Mouse (Mus musculus) hematopoietic stem cell, adult 5-6 weeks (primary cell): ENCODE measurements around the gene Gpc6. TPM values are rescaled to one million over a fixed set of nuclear protein-coding genes. Genes with fewer than 3 reads are reported as not detected.

Experiments used
- ATAC-seq, 2 experiments: fragments of 125-278 bp in 1 of 2; replicated peaks in 1 of 2; 2 replicates each; pipeline ENCODE4 v1.8.0; 2016 to 2017; ENCODE audit warnings: inconsistent platforms in 2 of 2, mild to moderate bottlenecking in 2 of 2, moderate number of reproducible peaks in 2 of 2, low read depth in 1 of 2, moderate TSS enrichment in 1 of 2; ENCODE audit not compliant: low FRiP score in 2 of 2, poor library complexity in 2 of 2, severe bottlenecking in 2 of 2, insufficient read depth in 1 of 2, low TSS enrichment in 1 of 2
- total RNA-seq: library from RNA; stranded (forward); fragments of 172-1452, 232-1000 nt; gene quantifications from 2 replicates; pipeline ENCODE4 v1.2.3, GENCODE M21; 2017

Gene Gpc6
- total RNA-seq, 1 experiment from 2014 or later = not detected

DNA sequence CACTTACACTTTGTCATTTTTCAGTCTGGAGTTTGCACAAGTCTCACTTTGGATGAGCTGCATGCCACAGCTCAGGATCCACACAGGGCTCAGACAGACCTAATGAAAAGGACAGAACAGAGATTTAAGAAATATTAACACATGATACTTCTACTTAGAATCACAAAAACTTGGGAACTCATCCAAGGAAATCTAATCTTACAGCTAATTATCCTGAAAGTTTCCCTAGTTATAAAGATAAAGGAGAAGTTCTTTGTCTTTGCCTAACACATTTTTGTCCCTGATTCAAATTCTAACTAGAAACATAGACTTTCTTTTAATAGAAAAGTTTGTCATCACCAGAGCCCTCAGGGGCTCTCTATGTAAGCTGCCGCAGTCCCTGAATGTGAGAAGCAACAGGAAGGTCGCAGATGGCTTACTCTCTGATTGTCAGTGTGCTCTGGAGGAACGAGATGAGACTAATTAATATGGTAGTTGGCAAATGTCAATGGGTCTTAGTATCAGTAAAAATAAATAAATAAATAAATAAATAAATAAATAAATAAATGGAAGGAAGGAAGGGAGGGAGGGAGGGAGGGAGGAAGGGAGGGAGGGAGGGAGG lies 526.4 kb downstream of the Gpc6 start:
- no peak for ATAC-seq

DNA sequence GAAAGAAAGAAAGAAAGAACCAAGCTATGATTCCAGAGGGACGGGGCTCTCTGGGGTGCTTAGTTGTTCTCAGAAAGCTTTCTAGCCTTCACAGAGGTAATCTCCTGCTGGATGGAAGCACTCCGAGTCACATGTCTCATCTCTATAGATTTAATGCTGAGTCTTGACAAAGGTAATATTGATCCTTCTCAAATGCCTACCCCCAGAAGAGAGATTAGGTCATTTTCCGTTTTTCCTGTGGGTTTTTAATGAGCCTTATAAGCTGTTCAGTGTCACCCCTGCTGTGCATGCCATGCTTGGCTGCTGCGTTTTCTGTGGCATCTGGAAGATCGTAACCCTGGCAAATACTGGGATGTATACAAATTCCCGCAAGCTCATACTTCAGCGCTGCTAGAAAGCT lies 527.0 kb downstream of the Gpc6 start:
- ATAC-seq = no peak

DNA sequence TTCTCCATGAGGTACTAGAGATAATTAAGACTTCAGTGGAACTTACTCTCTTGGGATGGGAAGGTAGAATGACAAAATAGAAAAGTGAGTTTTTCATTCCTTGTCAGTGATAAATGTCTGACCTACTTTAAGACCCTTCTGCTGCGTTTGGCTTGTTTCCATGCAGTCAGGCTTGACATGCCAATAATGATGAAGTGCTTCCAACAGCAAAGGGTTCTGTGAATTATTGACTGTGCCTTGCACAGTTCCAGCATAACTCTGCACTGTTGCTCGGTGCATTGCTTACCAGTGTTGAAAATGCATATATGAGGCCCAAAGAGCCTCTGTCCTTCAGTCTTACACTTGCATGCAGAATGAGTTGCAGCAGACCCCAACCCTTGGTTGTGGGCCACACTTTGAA lies 548.3 kb downstream of the Gpc6 start:
- no peak for ATAC-seq

DNA sequence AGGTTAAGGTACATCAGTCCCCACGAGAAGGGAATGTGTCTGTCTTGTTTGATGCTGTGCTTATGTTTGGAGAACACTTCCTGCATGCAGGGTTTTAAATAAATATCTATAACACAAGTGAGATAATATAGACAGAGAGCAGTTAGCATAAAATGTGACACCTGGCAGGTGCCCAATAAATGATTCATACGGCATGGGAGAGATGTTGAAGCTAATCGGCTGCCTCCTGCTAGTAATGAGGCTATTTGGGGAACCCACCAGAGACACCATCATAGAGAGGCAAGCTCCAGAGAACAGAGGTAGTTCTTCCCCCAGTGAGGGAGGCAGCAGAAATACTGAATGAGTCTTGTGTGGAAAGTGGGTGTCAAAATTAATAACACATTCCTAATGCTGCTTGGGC lies 553.8 kb downstream of the Gpc6 start:
- ATAC-seq = no peak

DNA sequence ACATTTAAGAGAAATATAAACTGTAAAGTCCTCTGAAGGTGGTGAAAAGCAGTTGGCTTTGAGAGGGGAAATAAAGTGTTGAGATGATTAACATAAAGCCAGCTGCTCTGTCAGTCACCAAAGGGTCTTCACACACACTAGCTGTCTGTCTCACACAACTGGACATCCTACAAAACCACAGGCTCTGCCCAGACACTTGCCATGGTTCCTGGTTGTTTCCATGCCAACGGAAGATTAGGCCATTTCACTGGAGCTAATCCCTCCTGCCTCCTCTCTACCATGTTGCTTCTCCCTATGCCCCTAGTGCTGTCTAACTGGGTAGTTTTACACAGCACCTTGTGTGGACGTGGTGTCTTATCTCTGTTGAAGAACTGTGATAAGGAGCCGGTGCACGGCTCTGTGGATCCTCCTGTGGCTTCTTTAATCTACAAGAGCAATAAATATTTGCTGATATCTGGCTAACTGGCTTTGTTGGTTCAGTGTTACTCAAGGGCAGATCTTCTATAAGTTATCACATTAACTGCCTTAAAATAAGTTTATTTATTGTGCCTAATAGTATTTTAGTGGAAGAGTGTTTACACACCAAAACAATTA lies 562.1 kb downstream of the Gpc6 start:
- no peak for ATAC-seq

DNA sequence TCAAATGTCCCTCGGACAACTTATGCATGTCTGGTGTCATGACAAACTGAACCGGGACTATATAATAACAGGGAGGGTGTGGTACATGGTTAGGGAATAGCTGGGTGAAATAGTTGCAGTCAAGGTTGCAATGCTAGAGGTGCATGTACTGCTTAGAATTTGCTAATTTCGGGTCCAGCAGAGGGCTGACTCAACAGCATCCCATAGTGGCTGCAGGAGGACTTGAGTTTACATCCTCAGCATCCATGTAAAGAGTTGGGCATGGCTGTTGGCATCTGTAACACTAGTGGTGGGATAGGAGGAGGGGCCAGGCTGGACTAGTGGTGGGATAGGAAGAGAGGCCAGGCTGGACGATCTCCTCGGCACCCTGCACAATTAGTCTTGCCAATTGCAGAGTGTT lies 565.4 kb downstream of the Gpc6 start:
- ATAC-seq = no peak

DNA sequence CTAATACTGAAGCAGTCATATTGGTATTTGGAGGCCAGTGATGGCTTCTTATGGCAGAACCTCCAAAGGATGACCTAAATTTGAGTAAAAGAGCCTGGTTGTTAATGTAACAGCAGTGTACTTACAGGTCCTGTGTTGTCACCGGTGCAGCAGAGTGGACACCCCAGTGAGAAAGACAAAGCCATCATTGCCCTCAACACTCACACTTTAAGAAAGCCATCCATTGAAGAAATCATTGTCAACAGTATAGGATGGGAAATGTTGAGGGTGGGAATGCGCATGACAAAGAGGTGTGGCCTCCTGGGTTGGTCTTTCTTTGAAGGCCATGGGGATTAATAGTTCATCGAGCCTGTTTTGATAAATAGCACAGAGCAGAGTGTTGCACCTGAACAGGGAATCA lies 570.0 kb downstream of the Gpc6 start:
- ATAC-seq = no peak

DNA sequence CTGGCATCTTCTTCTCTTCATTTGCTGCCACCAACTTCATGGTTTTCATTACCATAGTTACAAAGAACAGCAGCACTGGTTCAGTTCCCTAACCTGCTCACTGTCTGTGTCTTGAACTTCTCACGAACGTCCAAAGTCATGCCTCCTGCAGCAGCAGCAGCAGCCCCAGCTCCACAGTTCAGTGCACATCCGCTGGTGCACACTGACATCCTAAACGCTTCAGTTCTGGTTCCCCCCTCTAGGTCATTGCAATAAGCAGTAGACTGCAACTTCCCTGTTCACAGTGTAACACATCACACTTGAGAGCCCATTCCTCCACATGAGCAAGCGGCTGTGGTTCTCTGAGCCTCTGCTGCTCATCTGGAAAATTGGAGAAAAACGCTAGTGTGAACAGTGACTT lies 573.7 kb downstream of the Gpc6 start:
- ATAC-seq = no peak

DNA sequence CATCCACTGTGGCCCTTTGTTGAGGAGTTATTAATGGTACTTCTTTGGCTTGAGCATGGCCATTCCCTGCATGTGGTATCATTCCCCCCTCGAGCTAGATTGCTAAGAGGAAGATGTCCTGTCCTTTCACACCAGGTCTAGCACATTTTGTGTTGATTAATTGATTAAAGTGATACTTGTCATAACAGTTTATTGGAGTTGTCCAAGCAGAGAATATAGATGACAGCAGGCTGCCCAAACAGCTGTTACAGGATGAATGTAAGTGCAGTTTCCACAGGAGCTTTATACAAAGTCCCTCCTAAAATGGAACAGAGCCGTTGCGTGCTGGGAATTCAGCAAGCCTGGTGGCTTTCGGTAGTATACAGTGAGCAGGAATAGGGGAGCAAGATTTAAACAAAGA lies 574.2 kb downstream of the Gpc6 start:
- no peak for ATAC-seq

DNA sequence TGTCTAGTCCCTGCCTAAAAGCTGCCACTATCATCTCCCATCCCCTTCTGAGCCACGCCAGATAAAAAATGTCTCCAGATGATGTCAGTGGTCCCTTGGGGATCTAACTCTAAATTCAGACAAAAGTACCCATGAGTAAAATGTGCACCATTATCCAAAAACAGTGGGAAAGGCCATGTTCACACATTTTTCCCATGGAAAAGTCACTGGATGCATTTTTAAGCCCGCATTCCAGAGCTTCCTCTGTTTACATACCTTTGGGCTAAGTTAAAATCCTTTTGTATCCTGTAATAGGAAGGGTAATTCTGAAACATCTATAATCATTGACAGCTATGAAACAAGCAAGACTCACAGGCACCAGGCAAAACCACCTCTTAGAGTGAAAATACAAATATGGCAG lies 589.7 kb downstream of the Gpc6 start:
- ATAC-seq = no peak

DNA sequence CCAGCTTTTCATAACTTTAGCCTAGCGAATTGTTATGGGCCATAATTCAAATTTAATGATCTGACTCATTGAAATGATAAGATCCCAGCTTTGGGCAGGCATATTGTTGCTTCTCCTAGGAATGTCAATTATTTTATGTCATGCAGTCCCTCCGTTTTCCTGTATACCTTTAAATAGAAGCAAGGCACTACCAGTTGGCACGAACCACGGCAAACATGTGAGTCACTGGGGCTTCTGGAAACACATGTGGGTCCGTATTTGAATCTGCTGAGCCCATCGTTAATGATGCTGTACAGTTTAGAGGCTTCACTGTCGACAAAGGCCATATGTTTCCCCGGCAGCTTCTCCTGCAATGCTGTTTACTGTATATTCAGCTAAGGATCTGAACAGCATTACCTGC lies 594.5 kb downstream of the Gpc6 start:
- no peak for ATAC-seq

DNA sequence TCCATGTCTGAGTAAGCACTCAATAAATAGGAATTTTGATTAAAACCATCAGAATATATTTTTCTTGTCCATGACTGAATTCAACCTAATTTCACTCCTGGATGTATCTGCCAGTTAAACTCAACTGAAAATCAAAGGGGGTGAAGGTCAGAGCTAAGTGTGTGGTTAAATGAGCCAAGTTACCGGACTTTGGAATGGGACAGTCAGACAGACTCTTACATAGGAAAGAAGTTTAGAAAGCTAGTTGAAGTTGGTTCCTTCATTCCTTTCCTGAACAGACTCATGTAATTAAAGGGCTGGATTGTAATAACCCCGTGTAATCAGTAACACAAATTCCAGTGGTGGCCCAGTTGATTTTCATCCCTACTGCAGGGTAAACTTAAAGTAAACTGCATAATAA lies 595.6 kb downstream of the Gpc6 start:
- no peak for ATAC-seq

DNA sequence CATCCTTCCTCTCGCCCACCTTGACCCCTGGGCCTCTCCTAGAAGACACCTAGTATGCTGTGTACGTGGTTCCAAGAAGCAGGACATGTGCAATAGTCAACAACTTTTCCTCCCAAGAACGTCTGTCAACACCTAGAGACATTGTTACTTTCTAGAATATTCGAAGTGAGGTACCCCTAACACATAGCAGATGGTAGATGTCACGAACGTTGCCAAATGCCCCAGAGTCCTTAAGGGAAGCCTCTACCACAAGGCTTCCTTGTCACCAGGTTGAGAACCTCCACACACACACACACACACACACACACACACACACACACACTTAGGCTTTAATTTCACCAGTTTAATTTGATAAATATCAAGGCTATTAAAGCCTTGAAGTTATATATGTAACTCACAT lies 600.0 kb downstream of the Gpc6 start:
- ATAC-seq = no peak

DNA sequence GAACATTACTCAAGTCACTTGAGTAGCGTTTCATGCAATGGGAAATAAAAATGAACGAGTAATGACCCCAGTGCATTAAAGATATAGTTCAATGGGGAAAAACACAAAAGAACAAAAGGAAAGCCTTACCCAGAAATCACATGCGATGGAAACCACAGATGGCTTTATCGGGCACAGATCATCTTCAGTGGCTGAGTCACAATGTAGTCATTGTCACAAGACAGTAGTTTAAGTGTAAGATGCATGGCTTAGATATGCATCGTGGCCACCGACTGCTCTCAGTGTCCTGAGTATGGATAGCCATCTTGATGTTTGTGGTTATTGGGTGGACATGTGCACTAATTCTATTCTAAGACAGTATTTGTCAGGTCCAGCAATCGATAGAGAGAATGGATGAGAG lies 601.9 kb downstream of the Gpc6 start:
- no peak for ATAC-seq

DNA sequence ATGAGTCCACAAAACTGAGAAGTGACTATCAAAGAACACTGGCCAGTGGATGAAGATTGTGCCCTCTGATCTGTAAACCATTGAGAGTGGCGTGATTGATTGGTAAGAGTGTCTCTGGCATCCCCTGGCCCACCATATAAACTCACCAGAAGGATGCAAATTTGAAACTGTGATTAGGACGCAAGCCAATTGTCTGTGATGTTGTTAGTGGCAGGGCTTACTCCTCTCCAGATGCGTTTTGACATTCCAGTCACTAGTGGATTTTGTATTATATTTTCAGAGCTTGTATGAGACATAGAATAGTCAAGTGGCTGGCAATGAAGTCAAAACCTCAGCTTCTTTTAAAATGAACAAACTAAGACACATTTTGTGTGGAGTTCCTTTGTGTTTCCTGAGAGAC lies 604.3 kb downstream of the Gpc6 start:
- ATAC-seq = no peak

DNA sequence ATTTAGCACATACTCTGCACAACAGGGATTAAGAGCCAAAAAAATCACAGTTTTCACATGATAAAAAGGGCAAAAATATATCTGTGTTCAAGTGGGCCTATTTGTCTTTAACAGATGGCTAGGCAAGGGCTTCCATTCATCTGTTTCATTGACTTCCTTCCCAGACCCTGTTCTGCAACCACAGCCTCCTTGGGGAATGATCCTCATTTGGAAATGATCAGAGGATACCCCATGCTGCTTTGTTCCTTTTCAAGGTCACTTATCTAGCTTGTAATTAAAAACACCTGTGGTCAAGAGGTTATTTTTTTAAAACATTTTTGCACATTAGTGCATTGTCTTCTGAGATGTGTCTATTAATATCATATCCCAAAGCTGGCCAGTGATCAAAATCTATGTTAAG lies 627.7 kb downstream of the Gpc6 start:
- ATAC-seq = no peak

DNA sequence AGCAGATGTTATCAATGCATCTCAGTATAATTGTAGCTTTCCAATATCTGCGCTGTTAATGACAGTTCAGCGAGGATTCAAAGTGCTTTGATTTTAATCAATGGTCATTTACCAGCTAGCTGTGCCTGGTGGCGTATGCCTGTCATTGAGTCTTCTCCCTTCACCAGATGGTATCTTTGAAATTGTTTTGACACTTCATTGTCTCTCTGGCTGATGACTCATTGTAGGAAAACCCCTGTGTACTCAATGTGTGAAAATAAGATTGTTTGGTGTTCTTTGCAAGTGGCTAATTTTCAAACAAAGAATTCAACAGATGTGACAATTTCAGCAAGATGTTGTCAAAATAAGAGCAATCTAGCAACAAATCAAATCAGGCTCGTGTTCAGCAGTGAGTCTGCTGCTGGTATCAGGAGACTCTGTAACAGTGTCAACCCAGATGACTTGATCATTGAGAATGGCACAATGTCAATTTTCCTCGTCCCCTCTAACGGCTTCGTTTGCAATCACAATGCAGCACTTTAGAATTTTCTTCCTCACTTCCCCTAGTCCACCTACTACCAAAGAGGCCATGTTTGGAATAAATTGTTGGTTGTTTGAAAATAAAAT lies 631.7 kb downstream of the Gpc6 start:
- ATAC-seq = no peak

DNA sequence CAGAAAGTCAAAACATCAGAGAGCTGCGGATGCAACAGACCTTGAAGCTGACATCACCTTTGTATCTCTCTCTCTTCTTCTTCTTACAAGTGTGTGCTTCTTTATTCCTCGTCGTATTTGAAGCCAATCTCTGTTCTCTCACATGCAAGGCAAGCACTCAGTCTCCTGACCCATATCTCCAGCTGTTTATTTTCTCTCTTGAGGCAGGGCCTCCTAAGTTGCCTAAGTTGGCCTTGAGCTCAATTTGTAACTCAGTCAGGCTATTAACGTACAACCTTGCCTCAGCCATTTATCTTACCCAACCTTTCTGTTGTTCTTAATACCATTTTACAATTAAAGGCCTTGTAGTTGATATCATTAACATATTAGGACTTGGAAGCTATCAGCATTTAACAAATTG lies 637.0 kb downstream of the Gpc6 start:
- ATAC-seq = no peak

DNA sequence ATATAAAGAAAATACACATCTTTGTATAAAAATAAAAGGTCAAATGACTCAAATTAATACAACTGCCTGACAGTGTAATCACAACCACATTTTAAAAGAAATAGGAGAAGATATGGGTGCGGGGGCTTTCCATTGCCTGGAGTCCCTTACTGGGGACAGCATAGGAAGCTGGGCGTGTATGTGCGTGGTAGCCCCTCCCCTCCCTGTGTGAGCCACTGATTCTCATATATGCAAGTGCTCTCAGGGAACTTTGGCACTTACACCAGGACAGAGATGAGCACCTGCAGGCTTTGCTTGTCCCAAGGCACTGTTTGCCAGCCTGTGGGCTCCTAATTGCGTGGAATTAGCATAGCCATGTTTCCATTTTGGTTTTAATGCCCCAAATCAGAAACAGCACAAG lies 644.2 kb downstream of the Gpc6 start:
- no peak for ATAC-seq
